Mouse (Mus musculus) B cell, adult 2 months (primary cell): ENCODE measurements at regions not wholly inside any gene's neighbourhood (a gene's known extent, or its start where the extent isn't known, plus 50 kb on each side); places are given as distances from the start of the nearest gene placed in this dataset.

Source experiments
- DNase-seq, 2 experiments: peaks; one replicate each; pipeline ENCODE4 v3.0.0; 2022

GRCm38 (mm10) chr8:89747726-89748125, 600.4 kb downstream of the Tox3 start:
- no peak for DNase-seq

GRCm38 (mm10) chr8:89744267-89745028, 603.7 kb downstream of the Tox3 start:
- no peak for DNase-seq

- DNase-seq = no peak
These were observed 609.5 kb downstream of the Tox3 start for GRCm38 (mm10) chr8:89738657-89739056.

GRCm38 (mm10) chr8:89737636-89738035, 610.5 kb downstream of the Tox3 start:
- no peak for DNase-seq

GRCm38 (mm10) chr8:89727252-89727651, 620.9 kb downstream of the Tox3 start:
- no peak for DNase-seq

GRCm38 (mm10) chr8:89721684-89722305, 626.3 kb downstream of the Tox3 start:
- DNase-seq = no peak

- no peak for DNase-seq
These were observed 634.3 kb downstream of the Tox3 start for GRCm38 (mm10) chr8:89713880-89714279.

- DNase-seq = no peak
These were observed 640.7 kb downstream of the Tox3 start for GRCm38 (mm10) chr8:89707341-89707928.

GRCm38 (mm10) chr8:89685696-89686095, 641.7 kb upstream of the Sall1 start:
- no peak for DNase-seq

GRCm38 (mm10) chr8:89680937-89681336, 637.0 kb upstream of the Sall1 start:
- DNase-seq = no peak

GRCm38 (mm10) chr8:89680341-89680740, 636.4 kb upstream of the Sall1 start:
- no peak for DNase-seq

GRCm38 (mm10) chr8:89679551-89679950, 635.6 kb upstream of the Sall1 start:
- no peak for DNase-seq

- DNase-seq = no peak
These were observed 633.3 kb upstream of the Sall1 start for GRCm38 (mm10) chr8:89677266-89677665.

- no peak for DNase-seq
These were observed 629.9 kb upstream of the Sall1 start for GRCm38 (mm10) chr8:89673911-89674310.

GRCm38 (mm10) chr8:89672631-89673030, 628.7 kb upstream of the Sall1 start:
- no peak for DNase-seq

GRCm38 (mm10) chr8:89664911-89665689, 621.1 kb upstream of the Sall1 start:
- DNase-seq = no peak

GRCm38 (mm10) chr8:89663859-89664258, 619.9 kb upstream of the Sall1 start:
- DNase-seq = no peak

GRCm38 (mm10) chr8:89658998-89659944, 615.3 kb upstream of the Sall1 start:
- no peak for DNase-seq

- DNase-seq = no peak
These were observed 611.4 kb upstream of the Sall1 start for GRCm38 (mm10) chr8:89655369-89655768.

GRCm38 (mm10) chr8:89649207-89649890, 605.4 kb upstream of the Sall1 start:
- DNase-seq = no peak

GRCm38 (mm10) chr8:89646946-89647345, 603.0 kb upstream of the Sall1 start:
- DNase-seq = no peak

GRCm38 (mm10) chr8:89641339-89641738, 597.4 kb upstream of the Sall1 start:
- DNase-seq = no peak
